Mouse (Mus musculus): ENCODE data around the gene Pbxip1. TPM values are rescaled to one million over a fixed set of nuclear protein-coding genes. Genes with fewer than 3 reads are reported as not detected.

The Pbxip1 gene
- polyA plus RNA-seq, 1 experiment from 2014 or later: 8.2 TPM

DNA sequence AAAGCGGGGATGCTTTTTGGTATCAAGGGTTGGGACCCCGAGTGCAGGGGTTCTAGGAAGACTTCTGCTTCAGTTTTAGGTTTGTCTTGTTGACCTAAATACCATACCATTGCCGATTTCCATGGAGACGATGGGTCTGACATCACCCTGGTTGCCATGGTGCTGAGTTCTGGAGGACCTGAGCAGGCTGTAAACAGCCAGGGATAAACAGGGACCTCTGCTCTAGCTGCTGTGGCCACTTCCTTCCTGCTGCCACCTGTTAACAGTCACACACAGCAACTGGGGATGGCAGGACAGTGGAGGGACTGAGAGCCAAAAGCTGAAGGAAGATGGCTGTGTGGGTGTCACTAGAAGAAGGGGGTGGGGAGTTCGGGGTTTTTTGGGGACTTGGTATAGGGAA, 763 bp downstream of the Pbxip1 start:
- peak overlapping the region; percentile 16 for H3K4me3 ChIP-seq (ENCODE audit: low read depth, low read length)
- peak overlapping the region; percentile 24; the same call in 1 of the 2 replicates for H3K4me2 ChIP-seq (ENCODE audit: low read depth, low read length)
- peaks cover 4% of the 10 kb centered on the region; the same call in 1 of the 2 replicates for H3K4me1 ChIP-seq (ENCODE audit: control insufficient read depth, insufficient read depth, low read length)
- peak; percentile 33; the same call in 1 of the 2 replicates for ATAC-seq (ENCODE audit: low read depth)
- H3K27me3 ChIP-seq (ENCODE audit: control insufficient read depth, insufficient read depth, low read length): no peaks in the 10 kb centered on the region
- H3K27ac ChIP-seq (ENCODE audit: low read depth, low read length): no peak overlapping the region
- H3K9me3 ChIP-seq (ENCODE audit: control insufficient read depth, low read length): no peaks in the 10 kb centered on the region
- H3K36me3 ChIP-seq (ENCODE audit: control insufficient read depth, insufficient read depth, low read length): peaks cover 16% of the 10 kb centered on the region
- H3K9ac ChIP-seq (replicated peaks; ENCODE audit: low read depth, low read length): no peak overlapping the region
- 20% methylated on average over 5 of the region's 5 CpGs for WGBS

DNA sequence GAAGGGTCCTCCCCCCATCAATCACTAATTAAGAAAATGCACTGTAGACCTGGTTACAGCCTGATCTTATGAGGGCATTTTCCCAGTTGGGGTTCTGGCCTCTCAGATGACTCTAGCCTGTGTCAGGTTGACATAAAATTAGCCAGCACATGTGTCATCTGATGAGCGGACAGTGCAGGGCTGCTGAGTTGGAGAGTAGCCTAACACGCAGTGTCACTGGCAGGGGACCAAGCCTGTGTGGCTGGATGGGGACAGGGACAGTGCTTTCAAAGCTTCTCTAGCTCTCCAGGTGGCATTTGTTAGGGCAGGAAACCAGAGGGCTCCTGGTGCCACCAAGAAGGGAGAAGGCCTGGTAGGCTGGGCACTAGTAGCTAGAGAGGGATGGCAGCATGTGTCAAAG, 4.2 kb downstream of the Pbxip1 start:
- WGBS: 95% methylated on average over 2 of the region's 2 CpGs
- Histone ChIP-seq H3K27ac (ENCODE audit: low read depth, low read length) (no peak overlapping the region), H3K36me3 (ENCODE audit: control insufficient read depth, insufficient read depth, low read length) (no peaks in the 10 kb centered on the region), H3K4me1 (ENCODE audit: control insufficient read depth, insufficient read depth, low read length) (peaks cover 4% of the 10 kb centered on the region; the same call in 1 of the 2 replicates), H3K4me3 (ENCODE audit: low read depth, low read length) (no peak overlapping the region), H3K9me3 (ENCODE audit: control insufficient read depth, low read length) (no peaks in the 10 kb centered on the region), H3K27me3 (ENCODE audit: control insufficient read depth, insufficient read depth, low read length) (no peaks in the 10 kb centered on the region), H3K4me2 (ENCODE audit: low read depth, low read length) (no peak overlapping the region), H3K9ac (replicated peaks; ENCODE audit: low read depth, low read length) (no peak overlapping the region)
- no peak for ATAC-seq (ENCODE audit: low read depth)

DNA sequence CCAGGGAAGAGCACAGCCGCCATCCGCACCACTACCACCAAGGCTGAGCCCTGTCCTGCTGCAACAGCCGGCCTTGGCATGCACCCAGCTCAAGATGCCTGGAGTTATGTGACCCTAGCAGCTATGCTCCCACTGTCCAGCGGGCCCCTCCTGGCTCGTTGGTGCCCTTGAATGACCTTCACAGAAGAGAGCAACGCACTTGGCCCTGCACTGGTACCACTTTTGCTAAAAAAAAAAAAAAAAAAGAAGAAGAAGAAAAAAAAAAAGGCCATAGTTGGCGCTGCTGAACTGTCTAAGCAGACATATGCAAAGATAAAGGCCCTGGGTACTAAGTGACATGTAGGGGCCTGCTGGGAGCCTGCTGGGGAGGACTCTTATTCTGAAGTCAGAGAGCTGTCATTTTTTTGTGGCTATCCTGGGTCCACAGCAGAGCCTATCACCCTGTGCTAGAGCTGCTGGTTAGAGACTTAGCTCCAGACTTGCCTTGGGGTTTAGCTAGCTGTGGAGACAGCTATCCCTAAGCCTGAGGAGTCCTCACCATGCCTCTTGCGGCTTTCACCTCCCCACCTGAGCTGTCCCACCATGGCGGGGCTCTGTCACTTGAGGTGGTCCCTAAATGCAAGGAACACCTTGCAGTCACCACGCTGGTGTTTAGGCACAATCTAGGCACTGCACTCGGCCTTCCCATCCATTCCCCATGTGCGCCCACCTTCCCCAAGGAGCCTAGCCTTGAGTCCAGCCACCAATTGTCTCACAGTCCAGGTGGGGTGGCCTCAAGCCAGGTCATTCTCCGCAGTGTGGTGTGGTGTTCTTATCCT, 12.4 kb downstream of the Pbxip1 start:
- no peaks in the 10 kb centered on the region for H3K27me3 ChIP-seq (ENCODE audit: control insufficient read depth, insufficient read depth, low read length)
- no peak overlapping the region for H3K27ac ChIP-seq (ENCODE audit: low read depth, low read length)
- H3K9ac ChIP-seq (replicated peaks; ENCODE audit: low read depth, low read length): 0 out of 2 replicates have a peak overlapping the region, but pooled peaks have one; percentile 7
- peak; percentile 23; the same call in 1 of the 2 replicates for ATAC-seq (ENCODE audit: low read depth)
- no peak overlapping the region for H3K4me2 ChIP-seq (ENCODE audit: low read depth, low read length)
- no peaks in the 10 kb centered on the region for H3K36me3 ChIP-seq (ENCODE audit: control insufficient read depth, insufficient read depth, low read length)
- H3K9me3 ChIP-seq (ENCODE audit: control insufficient read depth, low read length): no peaks in the 10 kb centered on the region
- 67% methylated on average over 13 of the region's 13 CpGs for WGBS
- H3K4me3 ChIP-seq (ENCODE audit: low read depth, low read length): no peak overlapping the region
- H3K4me1 ChIP-seq (ENCODE audit: control insufficient read depth, insufficient read depth, low read length): no peaks in the 10 kb centered on the region

DNA sequence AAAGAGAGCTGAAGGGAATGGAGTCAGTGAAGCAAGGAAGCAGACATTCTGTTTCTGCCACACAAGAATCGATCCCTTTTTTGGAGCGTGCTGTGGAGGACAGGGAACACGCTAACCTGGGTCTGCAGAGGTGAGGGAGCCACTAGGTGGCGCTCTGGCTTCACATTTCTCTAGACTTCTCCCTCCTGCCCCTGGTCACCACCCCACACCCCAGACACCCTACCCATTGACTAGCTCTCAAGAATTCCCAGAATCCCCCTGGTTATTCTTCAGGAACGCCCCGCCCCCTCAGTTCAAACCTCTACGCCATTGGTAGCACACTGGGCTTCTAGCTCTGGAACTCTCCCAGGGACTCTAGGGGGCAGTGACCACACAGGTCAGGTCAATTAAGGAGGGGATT, 13.0 kb downstream of the Pbxip1 start:
- H3K27me3 ChIP-seq (ENCODE audit: control insufficient read depth, insufficient read depth, low read length): no peaks in the 10 kb centered on the region
- H3K36me3 ChIP-seq (ENCODE audit: control insufficient read depth, insufficient read depth, low read length): no peaks in the 10 kb centered on the region
- no peak overlapping the region for H3K9ac ChIP-seq (replicated peaks; ENCODE audit: low read depth, low read length)
- H3K4me3 ChIP-seq (ENCODE audit: low read depth, low read length): no peak overlapping the region
- H3K4me2 ChIP-seq (ENCODE audit: low read depth, low read length): no peak overlapping the region
- no peaks in the 10 kb centered on the region for H3K4me1 ChIP-seq (ENCODE audit: control insufficient read depth, insufficient read depth, low read length)
- ATAC-seq (ENCODE audit: low read depth): peak; percentile 82
- WGBS: 46% methylated on average over 7 of the region's 7 CpGs
- H3K9me3 ChIP-seq (ENCODE audit: control insufficient read depth, low read length): no peaks in the 10 kb centered on the region
- H3K27ac ChIP-seq (ENCODE audit: low read depth, low read length): no peak overlapping the region

DNA sequence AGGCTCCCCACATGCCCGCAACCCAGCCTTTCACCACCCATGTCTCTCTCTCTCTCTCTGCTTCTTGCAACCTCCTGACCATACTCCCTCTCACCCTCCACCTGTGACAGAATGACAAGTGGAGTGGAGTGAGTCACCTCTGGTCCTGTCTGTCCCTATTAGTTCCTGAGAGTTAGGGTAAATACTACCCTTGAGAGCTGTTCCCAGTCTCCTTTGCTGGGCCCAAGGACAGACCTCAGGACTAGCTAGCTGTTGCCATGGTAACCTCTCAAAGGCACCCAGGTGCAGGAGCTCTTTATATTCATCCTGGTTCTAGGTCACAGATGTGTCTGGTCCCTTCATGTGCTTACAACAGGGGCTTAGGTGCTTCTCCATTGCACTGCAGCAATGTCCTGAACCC, 15.4 kb downstream of the Pbxip1 start:
- no peaks in the 10 kb centered on the region for H3K36me3 ChIP-seq (ENCODE audit: control insufficient read depth, insufficient read depth, low read length)
- no peaks in the 10 kb centered on the region for H3K4me1 ChIP-seq (ENCODE audit: control insufficient read depth, insufficient read depth, low read length)
- no peak overlapping the region for H3K9ac ChIP-seq (replicated peaks; ENCODE audit: low read depth, low read length)
- no peak for ATAC-seq (ENCODE audit: low read depth)
- no peaks in the 10 kb centered on the region for H3K9me3 ChIP-seq (ENCODE audit: control insufficient read depth, low read length)
- 100% methylated on average over 1 of the region's 1 CpGs for WGBS
- no peak overlapping the region; the same call in 1 of the 2 replicates for H3K27ac ChIP-seq (ENCODE audit: low read depth, low read length)
- H3K4me2 ChIP-seq (ENCODE audit: low read depth, low read length): no peak overlapping the region
- H3K4me3 ChIP-seq (ENCODE audit: low read depth, low read length): no peak overlapping the region
- no peaks in the 10 kb centered on the region for H3K27me3 ChIP-seq (ENCODE audit: control insufficient read depth, insufficient read depth, low read length)

DNA sequence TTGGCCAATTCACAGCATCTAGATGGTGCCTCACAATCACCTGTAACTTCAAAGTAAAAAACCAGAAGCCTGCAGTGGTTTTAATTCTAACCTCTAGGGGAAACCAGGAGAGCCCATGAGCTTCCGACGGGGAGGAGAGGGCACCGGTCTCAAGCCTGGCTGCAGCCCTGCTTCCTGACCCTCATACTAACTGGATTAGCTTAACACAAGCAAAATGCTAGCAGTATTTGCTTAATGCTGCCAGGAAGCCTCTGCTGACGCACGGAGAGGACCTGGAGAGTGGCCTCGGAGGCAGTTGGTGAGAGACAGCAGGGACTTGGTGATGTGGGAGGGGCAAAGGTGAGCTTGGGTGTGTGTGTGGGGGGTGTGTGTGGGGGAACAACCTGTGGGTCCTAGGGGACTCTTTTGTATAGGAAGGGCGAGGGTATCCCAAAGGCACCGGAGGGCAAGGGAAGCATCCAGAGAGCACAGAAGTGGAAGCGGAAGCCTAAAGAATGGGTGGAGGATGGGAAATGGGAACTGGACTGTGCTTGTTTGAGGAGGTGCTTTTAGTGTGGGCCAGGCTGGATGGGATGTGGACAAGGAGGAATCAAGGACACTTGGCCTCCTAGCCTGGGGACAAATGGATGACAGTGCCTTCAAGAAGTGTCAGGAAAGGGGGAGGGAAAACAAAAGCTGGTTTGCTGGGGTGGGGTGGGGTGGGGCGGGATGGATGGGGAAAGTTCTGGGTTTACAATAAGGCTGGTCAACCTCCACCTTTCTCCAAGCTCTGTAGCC, 18.1 kb downstream of the Pbxip1 start, which contains the start of gene Pmvk:
Pmvk (plus strand) TSS at position 141 of the 777 bp plus-strand sequence.
- no peaks in the 10 kb centered on the region for H3K36me3 ChIP-seq (ENCODE audit: control insufficient read depth, insufficient read depth, low read length)
- no peaks in the 10 kb centered on the region for H3K9me3 ChIP-seq (ENCODE audit: control insufficient read depth, low read length)
- H3K27ac ChIP-seq (ENCODE audit: low read depth, low read length): no peak within 1 kb of the TSS
- H3K4me3 ChIP-seq (ENCODE audit: low read depth, low read length): no peak within 1 kb of the TSS
- peaks cover under 1% of the 10 kb centered on the region; the same call in 1 of the 2 replicates for H3K4me1 ChIP-seq (ENCODE audit: control insufficient read depth, insufficient read depth, low read length)
- H3K27me3 ChIP-seq (ENCODE audit: control insufficient read depth, insufficient read depth, low read length): no peaks in the 10 kb centered on the region
- no peak for ATAC-seq (ENCODE audit: low read depth)
- WGBS: 63% methylated on average over 10 of the region's 10 CpGs
- no peak within 1 kb of the TSS for H3K4me2 ChIP-seq (ENCODE audit: low read depth, low read length)
- H3K9ac ChIP-seq (replicated peaks; ENCODE audit: low read depth, low read length): no peak within 1 kb of the TSS

DNA sequence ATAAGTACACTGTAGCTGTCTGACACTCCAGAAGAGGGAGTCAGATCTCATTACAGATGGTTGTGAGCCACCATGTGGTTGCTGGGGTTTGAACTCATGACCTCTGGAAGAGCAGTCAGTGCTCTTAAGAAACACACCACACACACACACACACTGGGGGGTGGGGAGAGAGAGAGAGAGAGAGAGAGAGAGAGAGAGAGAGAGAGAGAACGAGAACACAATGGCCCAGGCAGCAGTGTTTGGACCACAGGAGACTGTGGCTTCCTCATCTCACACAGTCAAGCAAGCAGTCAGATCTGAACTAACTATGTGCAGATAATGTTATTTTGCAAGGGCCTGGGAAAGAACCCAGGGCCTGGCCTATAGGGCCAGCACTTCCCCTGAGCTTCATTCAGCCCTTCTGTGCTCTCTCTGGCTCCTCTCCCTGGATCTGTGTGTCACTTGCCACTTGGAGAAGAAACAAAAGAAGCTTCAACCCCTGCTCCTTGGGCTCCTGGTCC, 19.3 kb downstream of the Pbxip1 start:
- H3K27ac ChIP-seq (ENCODE audit: low read depth, low read length): no peak overlapping the region
- no peak for ATAC-seq (ENCODE audit: low read depth)

DNA sequence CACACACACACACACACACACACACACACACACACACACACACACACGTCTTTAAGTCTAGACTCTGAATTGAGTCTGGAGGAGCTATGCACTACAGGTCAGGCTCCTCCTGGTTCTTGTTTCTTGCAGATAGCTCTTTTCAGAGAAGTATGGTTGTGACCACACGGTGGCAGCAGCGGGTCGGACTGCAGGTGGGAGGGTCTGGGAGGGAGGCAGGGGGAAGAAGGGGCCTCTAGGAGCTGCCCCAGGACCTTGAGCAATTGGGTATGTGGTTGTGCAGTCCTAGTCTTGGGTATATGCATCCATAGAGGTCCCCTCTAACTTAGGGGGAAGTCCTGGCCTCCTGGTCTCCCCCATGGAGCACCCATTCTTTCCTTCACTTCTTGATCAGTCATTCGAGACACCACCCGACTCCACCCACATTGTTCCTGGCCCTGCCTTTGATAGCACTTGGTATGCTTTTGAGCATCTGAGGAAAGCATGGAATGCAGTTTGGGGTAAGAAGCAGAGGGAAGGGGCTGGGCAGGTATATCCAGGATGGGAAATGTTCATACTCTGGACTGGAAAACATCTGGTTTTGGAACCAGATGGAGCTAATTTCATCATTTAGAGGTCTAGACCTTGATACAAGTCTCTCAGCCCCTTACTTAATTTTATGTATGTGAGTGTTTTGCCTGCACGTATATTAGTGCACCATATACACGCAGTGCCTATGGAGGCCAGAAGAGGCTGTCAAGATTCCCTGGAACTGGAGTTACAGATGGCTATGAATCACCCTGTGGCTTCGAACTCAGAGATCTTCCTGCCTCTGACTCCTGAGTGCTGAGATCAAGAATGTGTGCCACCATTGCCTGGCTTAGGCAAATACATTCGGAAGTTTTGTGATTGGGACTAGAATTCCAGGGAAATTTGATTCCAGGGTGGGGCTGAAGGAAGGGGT, 20.5 kb downstream of the Pbxip1 start:
- WGBS: 44% methylated on average over 10 of the region's 10 CpGs
- H3K27ac ChIP-seq (ENCODE audit: low read depth, low read length): no peak overlapping the region
- H3K9me3 ChIP-seq (ENCODE audit: control insufficient read depth, low read length): no peaks in the 10 kb centered on the region
- H3K4me2 ChIP-seq (ENCODE audit: low read depth, low read length): no peak overlapping the region
- no peak overlapping the region for H3K4me3 ChIP-seq (ENCODE audit: low read depth, low read length)
- no peak for ATAC-seq (ENCODE audit: low read depth)
- H3K9ac ChIP-seq (replicated peaks; ENCODE audit: low read depth, low read length): no peak overlapping the region
- peaks cover 5% of the 10 kb centered on the region for H3K4me1 ChIP-seq (ENCODE audit: control insufficient read depth, insufficient read depth, low read length)
- no peaks in the 10 kb centered on the region for H3K36me3 ChIP-seq (ENCODE audit: control insufficient read depth, insufficient read depth, low read length)
- no peaks in the 10 kb centered on the region for H3K27me3 ChIP-seq (ENCODE audit: control insufficient read depth, insufficient read depth, low read length)

More for the DNA sequence above, 19.3 kb downstream of the Pbxip1 start:
- H3K9me3 ChIP-seq (ENCODE audit: control insufficient read depth, low read length): no peaks in the 10 kb centered on the region
- no peaks in the 10 kb centered on the region for H3K36me3 ChIP-seq (ENCODE audit: control insufficient read depth, insufficient read depth, low read length)
- peaks cover 5% of the 10 kb centered on the region for H3K4me1 ChIP-seq (ENCODE audit: control insufficient read depth, insufficient read depth, low read length)
- no peak overlapping the region for H3K9ac ChIP-seq (replicated peaks; ENCODE audit: low read depth, low read length)
- WGBS: 73% methylated on average over 1 of the region's 1 CpGs
- no peaks in the 10 kb centered on the region for H3K27me3 ChIP-seq (ENCODE audit: control insufficient read depth, insufficient read depth, low read length)
- H3K4me3 ChIP-seq (ENCODE audit: low read depth, low read length): no peak overlapping the region
- no peak overlapping the region for H3K4me2 ChIP-seq (ENCODE audit: low read depth, low read length)

Data from neural tube, embryonic 14.5 days (tissue).